9 mouse cellular contexts compared by ENCODE assay signal in the genomic region with DNA sequence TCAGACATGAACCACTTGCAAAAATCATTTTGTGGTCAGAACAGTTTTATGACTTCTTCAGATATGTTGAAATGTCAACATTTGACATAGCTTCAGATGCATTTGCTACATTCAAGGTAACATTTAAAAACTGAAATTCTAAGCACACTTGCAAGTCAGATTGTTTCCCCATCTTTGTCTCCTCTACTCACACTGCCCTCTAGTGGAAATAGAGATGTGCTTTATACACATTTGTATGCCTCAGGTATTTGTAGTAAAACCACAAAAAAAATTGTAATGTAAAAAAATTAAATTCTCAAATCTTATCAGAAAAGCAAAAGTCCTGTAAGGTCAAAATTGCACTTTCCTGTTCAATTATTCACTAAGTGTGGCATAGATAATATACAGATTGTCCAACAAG. TPM values are rescaled to one million over a fixed set of nuclear protein-coding genes. Genes with fewer than 3 reads are reported as not detected.
DNase-seq lines count a peak whose midpoint lies in the region; ATAC-seq and TF ChIP-seq lines count a peak whose summit lies in the region.
"Had no signal": no experiment of that assay in that cellular context is flagged by ENCODE, and none has a peak within 500 bp of the region (broad histone marks: within the 10 kb centered on the region; RNA-seq: fewer than 3 reads in every experiment).

No protein-coding gene starts in this region.

- DNase-seq in embryonic facial prominence, embryonic 11.5 days (ENCODE audit: low spot score) = peak; percentile 61
- no peak for DNase-seq in embryonic facial prominence, embryonic 10.5 days (ENCODE audit: low spot score)
- peak; percentile 50 for DNase-seq in liver, adult 2 months (ENCODE audit: extremely low read depth, low read depth, low spot score)
- DNase-seq in NIH3T3 (ENCODE audit: low read depth) = peak; percentile 72
- peak; percentile 45 for DNase-seq in lung, postnatal 25 days (ENCODE audit: low spot score)
- DNase-seq in gastrocnemius, postnatal 4 days (ENCODE audit: low spot score in 2 of 2) = no peak

- peaks cover 6% of the 10 kb centered on the region; the same call in 1 of the 2 replicates for H3K79me2 ChIP-seq in liver, adult 2 months (ENCODE audit: control insufficient read depth, insufficient read depth, low read length)

- peak; percentile 41 for TF ChIP-seq CTCF in liver, adult 2 months (IDR thresholded peaks at IDR 0.05; ENCODE audit: low read depth, low read length)

- peaks cover 2% of the 10 kb centered on the region; the same call in 1 of the 2 replicates for H3K36me3 ChIP-seq in embryonic facial prominence, embryonic 11.5 days (replicated peaks; ENCODE audit: control insufficient read depth, insufficient read depth, low read depth, low read length)
- peaks cover 66% of the 10 kb centered on the region for H3K36me3 ChIP-seq in embryonic facial prominence, embryonic 10.5 days (replicated peaks)
- peaks cover 28% of the 10 kb centered on the region for H3K36me3 ChIP-seq in liver, adult 2 months (ENCODE audit: control insufficient read depth, insufficient read depth, low read length)
- peaks cover 68% of the 10 kb centered on the region for H3K36me3 ChIP-seq in liver, embryonic 12.5 days

- H3K4me1 ChIP-seq in embryonic facial prominence, embryonic 11.5 days (ENCODE audit: control insufficient read depth, insufficient read depth, low read length) = no peaks in the 10 kb centered on the region
- no peaks in the 10 kb centered on the region for H3K4me1 ChIP-seq in embryonic facial prominence, embryonic 10.5 days
- peaks cover 2% of the 10 kb centered on the region; the same call in 1 of the 2 replicates for H3K4me1 ChIP-seq in liver, adult 2 months (ENCODE audit: control insufficient read depth, insufficient read depth, low read length)
- H3K4me1 ChIP-seq in liver, embryonic 12.5 days = peaks cover 34% of the 10 kb centered on the region

- H3K4me3 ChIP-seq in embryonic facial prominence, embryonic 11.5 days (ENCODE audit: low read depth, low read length) = no peak overlapping the region
- H3K4me3 ChIP-seq in embryonic facial prominence, embryonic 10.5 days = no peak overlapping the region
- H3K4me3 ChIP-seq in liver, adult 2 months (ENCODE audit: insufficient read depth, low read depth, low read length) = no peak overlapping the region
- H3K4me3 ChIP-seq in liver, embryonic 12.5 days = no peak overlapping the region
- H3K4me3 ChIP-seq: heart, embryonic 13.5 days had no signal

- no peaks in the 10 kb centered on the region for H3K27me3 ChIP-seq in embryonic facial prominence, embryonic 11.5 days (ENCODE audit: control insufficient read depth, insufficient read depth, low read length)
- no peaks in the 10 kb centered on the region for H3K27me3 ChIP-seq in embryonic facial prominence, embryonic 10.5 days (replicated peaks; ENCODE audit: low read depth, poor library complexity, severe bottlenecking)
- no peaks in the 10 kb centered on the region for H3K27me3 ChIP-seq in liver, adult 2 months (ENCODE audit: control insufficient read depth, insufficient read depth, low read length)
- no peaks in the 10 kb centered on the region for H3K27me3 ChIP-seq in liver, embryonic 12.5 days (replicated peaks)
- H3K27me3 ChIP-seq: heart, embryonic 13.5 days had no signal

- no peak for TF ChIP-seq POLR2A in liver, adult 2 months (IDR thresholded peaks at IDR 0.05; ENCODE audit: extremely low read depth, insufficient read depth, low read length)

- no peaks in the 10 kb centered on the region for H3K9me3 ChIP-seq in embryonic facial prominence, embryonic 11.5 days (replicated peaks; ENCODE audit: control insufficient read depth, low read length)
- H3K9me3 ChIP-seq in embryonic facial prominence, embryonic 10.5 days = no peaks in the 10 kb centered on the region
- H3K9me3 ChIP-seq in liver, embryonic 12.5 days (replicated peaks) = no peaks in the 10 kb centered on the region
- H3K9me3 ChIP-seq: heart, embryonic 13.5 days had no signal

- no peak overlapping the region for H3K9ac ChIP-seq in embryonic facial prominence, embryonic 11.5 days (replicated peaks; ENCODE audit: low read length)
- H3K9ac ChIP-seq in liver, adult 2 months (ENCODE audit: low read depth, low read length) = no peak overlapping the region
- no peak overlapping the region for H3K9ac ChIP-seq in liver, embryonic 12.5 days
- H3K9ac ChIP-seq: heart, embryonic 13.5 days had no signal

- no peak overlapping the region for H3K27ac ChIP-seq in embryonic facial prominence, embryonic 11.5 days (replicated peaks; ENCODE audit: low read depth, low read length)
- no peak overlapping the region for H3K27ac ChIP-seq in embryonic facial prominence, embryonic 10.5 days (replicated peaks)
- H3K27ac ChIP-seq in liver, adult 2 months (replicated peaks; ENCODE audit: insufficient read depth, low read depth, low read length) = no peak overlapping the region
- H3K27ac ChIP-seq in liver, embryonic 12.5 days = no peak overlapping the region
- H3K27ac ChIP-seq: heart, embryonic 13.5 days had no signal

- no peak for ATAC-seq in embryonic facial prominence, embryonic 11.5 days (replicated peaks; ENCODE audit: insufficient number of reproducible peaks, low FRiP score, low TSS enrichment, low read depth)
- ATAC-seq in liver, embryonic 12.5 days = no peak
- ATAC-seq in erythroid progenitor cell, adult 5-6 weeks (replicated peaks; ENCODE audit: low FRiP score, poor library complexity, severe bottlenecking) = no peak

- no peak overlapping the region for H3K4me2 ChIP-seq in embryonic facial prominence, embryonic 11.5 days (ENCODE audit: low read depth, low read length)
- H3K4me2 ChIP-seq in liver, embryonic 12.5 days = no peak overlapping the region
- H3K4me2 ChIP-seq: heart, embryonic 13.5 days had no signal

RNA-seq across cellular contexts. Expression of a gene that starts 49.0 kb away (rescaled TPM):
- 49.1 and 61.5 TPM in 2 replicates for polyA plus RNA-seq in embryonic facial prominence, embryonic 11.5 days (2014; fragmentation: Nextera tagmentation; extraction: Ambion mirVana)
- 33.6 and 34.2 TPM in 2 replicates for polyA plus RNA-seq in embryonic facial prominence, embryonic 10.5 days (2016; fragmentation: Nextera tagmentation; extraction: Ambion mirVana)
- total RNA-seq in liver, adult 2 months (2014; rRNA removed) = 51.5 and 54.0 TPM in 2 replicates
- polyA plus RNA-seq in liver, adult 2 months (2012; rRNA removed) = 17.5 and 18.0 TPM in 2 replicates
- polyA plus RNA-seq in liver, embryonic 12.5 days (2016; fragmentation: Nextera tagmentation; extraction: Ambion mirVana) = 25.3 and 25.9 TPM in 2 replicates
- 42.3 and 44.0 TPM in 2 replicates for total RNA-seq in erythroid progenitor cell, adult 5-6 weeks (2015; ENCODE audit: low replicate concordance)
- 46.5 and 52.2 TPM in 2 replicates for total RNA-seq in erythroid progenitor cell, adult 5-6 weeks (2017; ENCODE audit: low replicate concordance)
- 10 to 100 TPM; 75.5 to 75.6 TPM for total RNA-seq in gastrocnemius, postnatal 4 days (2021)

RNA-seq across cellular contexts. Expression of a gene that starts 51.8 kb away (rescaled TPM):
- polyA plus RNA-seq in embryonic facial prominence, embryonic 11.5 days (2014; fragmentation: Nextera tagmentation; extraction: Ambion mirVana) = 130 and 133 TPM in 2 replicates
- 168 and 177 TPM in 2 replicates for polyA plus RNA-seq in embryonic facial prominence, embryonic 10.5 days (2016; fragmentation: Nextera tagmentation; extraction: Ambion mirVana)
- 39.1 and 41.1 TPM in 2 replicates for total RNA-seq in liver, adult 2 months (2014; rRNA removed)
- polyA plus RNA-seq in liver, adult 2 months (2012; rRNA removed) = 48.3 and 60.1 TPM in 2 replicates
- polyA plus RNA-seq in liver, embryonic 12.5 days (2016; fragmentation: Nextera tagmentation; extraction: Ambion mirVana) = 41.3 and 42.3 TPM in 2 replicates
- 3.4 and 9.4 TPM in 2 replicates for total RNA-seq in erythroid progenitor cell, adult 5-6 weeks (2015; ENCODE audit: low replicate concordance)
- 6.3 and 12.1 TPM in 2 replicates for total RNA-seq in erythroid progenitor cell, adult 5-6 weeks (2017; ENCODE audit: low replicate concordance)
- total RNA-seq in gastrocnemius, postnatal 4 days (2021) = 10 to 100 TPM; 79.6 to 80.8 TPM

Comparison
In these comparisons a context has a peak if more than half of its experiments do, and no peak if none do; other contexts are left out.
1. DNase-seq: peak in embryonic facial prominence, embryonic 11.5 days (single experiment), liver, adult 2 months (single experiment), NIH3T3 (single experiment) and lung, postnatal 25 days (single experiment); none in embryonic facial prominence, embryonic 10.5 days (single experiment) and gastrocnemius, postnatal 4 days (0 of 2).